Mouse (Mus musculus): ENCODE results near the gene Serpinb6b.

Gene Serpinb6b

DNA sequence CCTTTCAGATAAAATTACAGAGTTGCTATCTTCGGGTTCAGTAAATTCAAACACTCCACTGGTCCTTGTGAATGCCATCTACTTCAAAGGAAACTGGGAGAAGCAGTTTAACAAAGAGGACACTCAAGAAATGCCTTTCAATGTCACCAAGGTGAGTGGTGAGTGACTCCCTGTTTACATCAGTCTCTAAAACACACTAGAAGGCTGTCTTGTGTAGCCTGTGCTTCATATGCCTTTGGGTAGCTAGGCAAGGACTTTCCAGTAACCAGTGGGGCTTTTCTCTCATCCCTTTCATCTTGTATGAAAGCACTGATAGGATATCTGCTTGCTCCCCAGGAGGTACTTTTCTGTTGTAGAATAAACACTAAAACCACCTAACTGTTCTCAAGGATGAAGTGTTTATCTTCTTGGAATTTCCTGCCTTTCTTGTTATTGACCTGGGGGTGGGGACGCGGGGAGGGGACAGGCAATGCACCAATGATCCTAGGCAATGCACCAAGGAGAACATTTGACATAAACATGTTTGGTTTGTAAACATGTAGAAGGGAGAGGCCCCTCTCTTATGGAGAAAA lies 10.0 kb downstream of the Serpinb6b start:
- no peak for DNase-seq (ENCODE audit: low spot score)

DNA sequence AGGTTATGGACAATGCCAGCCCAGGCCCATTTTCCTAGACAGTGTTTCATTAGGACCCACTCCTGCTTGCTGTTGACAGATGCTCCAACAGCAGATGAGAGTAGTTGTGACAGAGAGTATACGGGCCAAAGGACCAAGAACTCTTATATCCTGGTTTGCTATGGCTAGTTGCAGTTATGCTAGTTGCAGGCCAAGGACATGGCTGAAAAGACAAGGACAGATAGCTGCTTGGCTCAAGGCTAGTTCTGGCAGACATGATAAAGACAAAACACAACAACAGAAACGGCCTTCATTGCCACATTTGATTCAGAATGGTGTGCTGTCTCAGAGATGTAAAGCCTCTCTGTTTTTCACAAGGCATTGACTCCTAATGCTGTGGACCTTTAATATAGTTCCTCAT lies 10.7 kb downstream of the Serpinb6b start:
- DNase-seq (ENCODE audit: low spot score), result peak; percentile 75

DNA sequence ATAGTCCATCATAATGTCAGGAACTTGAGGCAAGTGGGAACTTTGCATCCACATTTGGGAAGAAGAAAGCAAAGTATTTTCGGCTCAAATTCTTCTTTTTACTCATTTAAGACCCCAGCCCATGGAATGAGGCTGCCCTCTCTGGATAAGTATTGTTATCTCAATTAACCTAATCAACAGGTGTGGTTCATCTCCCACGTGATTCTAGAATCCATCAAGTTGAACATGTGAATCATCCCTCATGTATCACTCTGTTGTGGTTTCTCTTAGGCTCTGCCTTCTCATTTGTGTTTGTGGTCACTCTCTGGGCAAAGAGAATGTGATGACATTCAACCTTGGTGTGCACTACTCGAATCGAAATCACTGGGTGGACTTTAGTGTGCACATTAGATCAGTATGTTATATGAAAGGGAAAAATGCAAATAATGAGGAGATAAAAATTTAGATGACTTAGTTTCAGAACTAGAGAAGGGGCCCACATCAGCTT lies 17.6 kb downstream of the Serpinb6b start:
- no peak for DNase-seq (ENCODE audit: low spot score)

DNA sequence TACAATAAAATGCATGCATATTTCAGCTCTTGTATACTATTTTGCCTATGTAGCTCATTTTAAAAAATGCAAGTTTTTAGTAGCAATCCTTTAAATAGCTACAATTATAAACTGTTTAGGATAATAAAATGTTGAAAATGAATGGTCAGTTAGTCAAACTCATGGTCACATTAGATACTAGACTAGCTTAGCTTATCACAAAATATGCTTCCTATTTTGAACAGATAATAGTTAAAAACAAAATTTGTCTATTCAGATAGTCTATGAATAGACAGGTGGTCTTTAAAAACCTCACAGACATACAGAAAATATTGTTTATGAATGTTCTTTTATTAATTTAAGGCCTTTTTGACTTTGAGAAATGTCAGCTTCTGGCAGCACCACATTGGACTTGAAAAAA lies 21.2 kb downstream of the Serpinb6b start:
- no peak for DNase-seq (ENCODE audit: low spot score)

DNA sequence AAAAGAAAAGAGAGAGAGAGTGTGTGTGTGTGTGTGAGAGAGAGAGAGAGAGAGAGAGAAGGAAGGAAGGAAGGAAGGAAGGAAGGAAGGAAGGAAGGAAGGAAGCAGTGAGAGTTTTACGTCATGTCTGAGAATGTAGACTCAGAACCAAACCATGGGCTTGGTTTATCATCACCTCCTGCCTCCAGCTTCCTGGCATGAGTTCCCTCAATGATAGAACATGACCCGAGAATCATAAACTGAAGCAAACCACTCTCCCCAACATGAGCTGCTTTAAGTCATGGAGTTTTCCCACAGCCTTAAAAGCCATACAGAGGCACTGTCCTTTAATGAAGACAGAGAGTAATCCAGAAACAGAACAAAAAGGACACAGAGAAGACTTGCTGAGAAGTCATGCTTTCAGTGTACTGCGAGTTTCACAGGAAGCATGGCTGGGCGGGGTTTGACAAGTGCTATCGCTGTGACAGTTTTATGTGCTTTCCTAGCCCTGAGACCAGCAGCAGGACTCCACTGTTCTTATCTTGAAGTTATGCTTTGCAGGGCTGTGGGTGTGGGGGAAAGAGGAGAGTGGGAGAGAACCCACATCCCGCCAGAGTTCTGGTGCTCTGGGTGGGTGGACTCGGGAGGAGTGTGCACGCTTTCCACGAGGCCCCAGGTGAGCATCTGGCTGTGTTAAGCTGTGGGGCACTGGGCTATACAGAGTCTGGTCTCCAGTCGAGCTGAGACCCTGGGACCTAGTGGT lies 28.3 kb downstream of the Serpinb6b start:
- no peak for DNase-seq (ENCODE audit: low spot score)

DNA sequence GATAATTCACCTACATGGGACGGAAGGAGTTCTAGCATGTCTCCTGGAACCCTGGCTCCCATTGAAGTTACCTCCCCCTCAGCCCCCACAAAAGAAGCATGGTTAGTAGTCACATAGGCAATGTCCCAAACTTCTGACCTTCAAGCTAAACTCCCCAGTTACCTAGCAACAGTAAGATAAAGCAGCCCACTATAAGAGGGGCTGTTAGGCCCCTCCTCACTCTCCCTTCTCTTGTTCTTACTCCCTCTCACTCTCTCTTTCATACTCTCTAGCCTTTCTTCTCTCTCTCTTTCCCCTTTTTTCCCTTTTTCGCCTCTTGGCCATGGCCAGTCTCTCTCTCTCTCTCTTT lies 28.9 kb downstream of the Serpinb6b start:
- DNase-seq (ENCODE audit: low spot score), result no peak

DNA sequence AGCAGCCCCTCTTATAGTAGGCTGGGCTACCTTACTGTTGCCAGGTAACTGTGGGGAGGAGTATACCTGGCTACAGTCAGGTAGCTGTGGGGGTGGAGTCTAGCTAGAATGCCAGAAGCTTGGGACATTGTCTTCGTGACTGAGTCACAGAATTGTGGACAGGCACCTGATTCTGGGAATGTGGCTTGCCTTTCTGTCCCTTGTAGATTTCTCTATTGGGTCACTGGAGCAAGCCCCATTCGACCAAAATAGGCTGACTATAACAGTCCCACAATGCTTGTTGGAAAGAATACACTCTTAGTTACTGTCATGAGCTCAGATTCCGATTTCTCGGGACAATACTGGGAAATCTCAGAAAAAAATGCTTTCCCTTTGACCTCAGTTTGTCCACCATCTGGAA lies 30.0 kb downstream of the Serpinb6b start:
- DNase-seq (ENCODE audit: low spot score), result no peak

DNA sequence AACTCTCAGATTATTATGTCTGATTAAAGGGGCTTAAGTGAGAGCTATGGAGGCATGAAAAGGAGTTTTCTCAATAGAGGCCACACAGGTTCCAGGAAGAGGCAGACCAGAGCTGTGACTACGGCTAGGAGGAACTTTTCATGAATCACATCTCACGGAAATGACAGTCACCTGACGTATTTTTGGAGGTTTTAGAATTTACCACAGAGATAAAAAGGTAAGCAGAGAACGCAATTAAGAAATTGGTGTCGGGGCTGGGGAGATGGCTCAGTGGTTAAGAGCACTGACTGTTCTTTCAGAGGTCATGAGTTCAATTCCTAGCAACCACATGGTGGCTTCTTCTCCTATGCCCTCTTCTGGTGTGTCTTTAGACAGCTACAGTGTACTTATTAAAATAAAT lies 36.3 kb downstream of the Serpinb6b start:
- no peak for DNase-seq (ENCODE audit: low spot score)

DNA sequence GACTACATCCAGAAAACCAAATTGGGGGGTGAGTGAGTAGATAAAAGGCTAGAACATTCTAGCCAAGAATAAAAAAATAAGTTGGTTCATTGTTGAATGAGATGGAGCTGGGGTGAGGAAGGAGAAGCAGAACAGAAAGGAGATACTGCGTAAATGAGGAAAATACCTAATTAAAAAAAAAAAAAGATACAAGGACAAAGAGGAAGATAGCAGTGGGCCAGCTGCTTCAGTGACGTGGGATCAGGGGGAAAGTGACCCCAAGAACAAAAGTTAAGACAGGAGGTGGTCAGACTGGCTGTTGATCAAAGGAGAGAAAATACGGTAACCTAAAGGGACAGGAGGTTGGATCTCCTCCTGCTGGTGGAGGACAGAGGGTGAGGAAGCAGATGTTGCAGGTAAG lies 37.9 kb downstream of the Serpinb6b start, which contains the start of gene Serpinb9:
Gene Serpinb9 (plus strand): TSS at position 301 of the 400 bp plus-strand sequence.
- no peak for DNase-seq (ENCODE audit: low spot score)

DNA sequence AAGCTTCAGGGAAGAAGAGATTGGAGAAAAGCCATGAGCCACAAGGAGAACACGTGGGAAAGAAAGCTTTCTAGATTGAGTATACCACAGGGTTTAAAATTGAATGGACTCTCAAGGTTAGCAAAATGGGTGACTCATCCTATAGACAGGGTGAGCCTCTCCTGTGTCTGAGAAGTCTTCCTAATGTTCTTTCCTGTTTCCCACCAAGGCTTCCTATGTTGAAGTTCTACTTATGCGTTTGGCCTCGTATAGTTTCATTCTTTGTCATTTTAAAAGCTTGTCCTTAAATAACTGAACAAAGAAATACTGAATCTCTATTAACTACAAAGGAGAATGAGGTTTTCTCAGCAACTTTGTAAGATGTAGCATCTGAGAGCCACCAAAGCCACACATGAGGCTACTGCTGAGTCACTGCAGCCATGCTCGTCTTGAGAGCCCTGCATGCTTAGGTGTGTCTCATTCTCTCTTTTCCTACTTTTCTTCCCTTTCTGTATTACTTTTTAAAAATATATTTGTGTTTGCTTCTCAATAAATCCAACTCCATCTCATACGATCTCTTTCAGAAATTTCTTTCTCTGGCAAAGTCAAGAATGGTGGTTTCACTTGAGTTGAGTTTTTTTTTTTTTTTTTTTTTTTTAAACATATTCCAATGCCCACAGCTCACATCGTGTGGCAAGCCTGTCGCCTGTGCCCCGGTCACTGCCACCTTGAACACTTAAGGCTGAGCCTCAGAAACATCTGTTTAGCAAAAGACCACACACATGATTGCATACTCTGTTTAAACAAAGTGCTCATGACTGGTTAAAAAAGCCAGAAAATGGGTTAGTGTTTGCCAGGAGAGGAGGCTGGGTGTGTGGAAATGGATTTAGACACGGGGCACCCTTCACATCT lies 38.8 kb downstream of the Serpinb6b start:
- DNase-seq (ENCODE audit: low spot score), result peak; percentile 5

DNA sequence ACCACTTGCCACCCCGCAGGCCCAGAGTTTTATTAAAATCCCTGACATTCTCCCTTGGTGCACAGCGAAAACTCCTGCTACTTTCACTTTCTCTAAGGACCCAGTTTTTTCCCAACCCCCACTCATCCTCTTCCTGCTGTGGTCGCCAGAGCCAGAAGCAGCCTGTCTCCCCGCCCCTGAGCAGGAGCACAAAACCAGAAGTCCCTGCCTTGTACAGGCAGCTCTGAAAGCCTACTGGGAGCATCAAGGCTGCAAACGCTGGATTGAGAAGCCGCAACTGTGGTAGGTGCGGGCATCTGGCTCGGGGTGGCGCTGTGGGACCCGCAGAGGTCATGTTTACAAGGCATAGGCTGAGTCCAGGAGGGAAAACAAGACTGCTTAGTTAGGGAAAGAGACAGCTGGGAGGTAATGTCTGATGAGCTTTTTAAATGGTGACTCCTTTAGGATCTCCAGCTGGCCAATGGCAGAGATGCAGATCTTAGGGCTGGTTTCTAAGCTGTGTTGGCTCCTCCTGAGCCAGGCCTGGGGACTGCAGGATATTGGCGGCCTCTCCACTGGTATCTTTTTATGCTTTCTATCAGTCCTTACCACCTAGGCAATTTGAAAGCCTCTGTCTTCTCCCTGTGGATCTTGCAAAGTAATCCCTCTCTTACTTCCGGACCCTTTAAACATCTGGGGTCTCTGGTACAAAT lies 39.6 kb downstream of the Serpinb6b start:
- DNase-seq (ENCODE audit: low spot score), result peak; percentile 89

DNA sequence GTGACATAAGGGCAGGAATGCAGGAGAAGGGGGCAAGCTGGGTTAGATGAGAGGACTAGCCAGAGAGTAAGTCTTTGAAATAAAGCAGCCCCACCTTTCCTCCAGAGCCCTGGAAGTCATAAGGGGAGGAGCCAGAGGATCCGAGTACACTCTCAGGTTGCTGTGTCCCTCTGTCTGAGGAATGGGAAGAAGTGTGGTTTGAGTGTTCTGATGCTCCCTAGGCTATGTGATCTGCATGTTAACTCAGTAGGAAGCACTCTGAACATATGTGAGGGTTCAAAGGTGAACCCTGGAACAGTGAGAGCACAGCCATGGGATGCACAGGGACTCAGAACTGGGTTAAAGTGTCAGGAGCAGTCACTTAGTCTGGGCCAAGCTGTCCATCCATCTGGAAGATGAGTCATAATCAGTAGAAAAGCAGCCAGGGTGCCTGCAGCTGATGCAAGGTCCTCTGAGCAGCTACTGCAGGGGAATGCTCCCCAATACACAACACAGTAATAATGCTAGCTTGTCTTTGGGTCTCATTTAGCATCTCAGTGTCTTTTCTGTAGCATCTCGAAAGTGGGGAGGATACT lies 40.6 kb downstream of the Serpinb6b start:
- DNase-seq (ENCODE audit: low spot score), result no peak

DNA sequence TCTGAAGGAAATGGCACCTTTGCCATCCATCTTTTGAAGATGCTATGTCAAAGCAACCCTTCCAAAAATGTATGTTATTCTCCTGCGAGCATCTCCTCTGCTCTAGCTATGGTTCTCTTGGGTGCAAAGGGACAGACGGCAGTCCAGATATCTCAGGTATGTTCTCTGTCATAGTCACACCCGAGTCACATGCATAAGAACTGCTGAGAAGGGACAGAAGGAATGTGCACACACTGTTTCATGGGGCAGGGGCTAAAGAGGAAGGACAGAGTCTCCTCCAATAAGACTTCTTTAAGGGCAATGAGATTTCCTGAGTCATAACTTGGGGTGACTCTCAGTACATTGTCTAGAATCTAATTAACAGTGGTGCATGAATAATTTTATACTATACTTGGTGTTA lies 41.5 kb downstream of the Serpinb6b start:
- no peak for DNase-seq (ENCODE audit: low spot score)

DNA sequence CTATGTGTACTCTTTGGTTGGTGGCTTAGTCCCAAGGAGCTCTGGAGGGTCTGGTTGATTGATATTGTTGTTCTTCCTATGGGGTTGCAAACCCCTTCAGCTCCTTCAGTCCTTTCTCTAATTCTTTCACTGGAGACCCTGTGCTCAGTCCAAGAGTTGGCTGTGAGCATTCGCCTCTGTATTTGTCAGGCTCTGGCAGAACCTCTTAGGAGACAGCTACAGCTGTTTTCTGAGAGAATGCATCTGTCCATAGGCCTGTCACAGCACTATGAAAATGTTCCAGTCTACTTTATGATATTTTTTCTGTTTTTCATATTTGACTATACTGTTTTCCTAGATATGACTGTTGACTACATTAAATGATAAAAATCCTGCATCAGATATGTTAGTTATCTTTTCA lies 47.4 kb downstream of the Serpinb6b start:
- DNase-seq (ENCODE audit: low spot score), result no peak

DNA sequence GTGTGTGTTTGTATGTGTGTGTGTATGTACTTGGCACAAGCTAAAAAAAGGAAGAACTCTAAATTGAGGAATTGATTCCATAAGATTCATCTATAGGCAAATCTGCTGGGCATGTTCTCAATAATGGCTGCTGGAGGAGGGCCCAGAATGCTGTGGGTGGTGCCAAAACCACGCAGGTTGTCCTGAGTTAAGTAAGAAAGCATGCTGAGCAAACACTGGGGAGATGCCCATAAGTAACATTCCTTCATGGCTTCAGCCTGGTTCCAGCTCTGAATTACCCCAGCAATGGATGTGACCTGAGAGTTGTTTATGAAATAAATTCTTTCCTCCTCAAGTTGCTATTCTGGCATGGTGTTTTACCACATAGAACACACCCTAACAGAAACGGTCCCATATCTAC lies 48.3 kb downstream of the Serpinb6b start:
- no peak for DNase-seq (ENCODE audit: low spot score)

DNA sequence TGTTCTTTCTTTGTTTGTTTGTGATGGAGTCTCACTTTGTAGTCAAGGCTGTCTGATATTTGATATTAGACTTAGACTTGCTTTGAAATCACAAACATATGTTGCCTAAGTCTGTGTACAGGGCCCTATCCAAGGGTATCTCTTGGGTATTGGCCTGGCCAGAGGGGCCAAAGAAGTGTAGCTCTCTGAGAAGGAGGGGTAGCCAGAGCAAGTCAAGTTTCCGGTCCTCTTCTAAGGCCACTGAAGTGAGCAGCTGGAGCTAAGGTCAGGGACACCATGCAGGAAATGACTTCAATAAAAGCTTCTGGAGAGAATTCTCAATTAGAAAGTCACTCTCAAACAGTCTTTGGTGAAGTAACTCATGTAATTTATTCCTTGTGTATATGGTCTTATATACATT lies 57.4 kb downstream of the Serpinb6b start:
- no peak for DNase-seq (ENCODE audit: low spot score)

DNA sequence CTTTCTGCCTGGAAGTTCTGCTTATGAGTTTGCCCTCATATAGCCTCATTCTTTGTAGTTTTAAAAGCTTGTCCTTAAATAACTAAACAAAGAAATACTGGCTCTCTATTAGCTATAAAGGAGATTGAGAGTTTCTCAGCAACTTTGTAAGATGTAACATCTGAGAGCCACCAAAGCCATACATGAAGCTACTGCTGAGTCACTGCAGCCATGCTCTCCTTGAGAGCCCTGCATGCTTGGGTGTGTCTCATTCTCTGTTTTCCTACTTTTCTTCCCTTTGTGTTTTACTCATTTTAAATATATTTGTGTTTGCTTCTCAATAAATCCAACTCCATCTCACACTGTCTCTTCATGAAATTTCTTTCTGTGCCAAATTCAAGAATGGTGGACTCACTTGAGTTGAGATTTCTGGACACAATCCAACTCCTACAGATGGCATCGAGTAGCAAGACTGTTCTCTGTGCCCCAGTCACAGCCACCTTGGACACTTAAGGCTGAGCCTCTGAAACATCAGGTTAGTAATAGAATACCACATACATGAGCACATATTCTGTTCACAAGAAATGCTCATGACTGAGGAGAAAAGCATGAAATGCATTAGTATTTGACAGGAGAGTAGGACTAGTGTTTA lies 61.5 kb downstream of the Serpinb6b start:
- DNase-seq (ENCODE audit: low spot score), result no peak

DNA sequence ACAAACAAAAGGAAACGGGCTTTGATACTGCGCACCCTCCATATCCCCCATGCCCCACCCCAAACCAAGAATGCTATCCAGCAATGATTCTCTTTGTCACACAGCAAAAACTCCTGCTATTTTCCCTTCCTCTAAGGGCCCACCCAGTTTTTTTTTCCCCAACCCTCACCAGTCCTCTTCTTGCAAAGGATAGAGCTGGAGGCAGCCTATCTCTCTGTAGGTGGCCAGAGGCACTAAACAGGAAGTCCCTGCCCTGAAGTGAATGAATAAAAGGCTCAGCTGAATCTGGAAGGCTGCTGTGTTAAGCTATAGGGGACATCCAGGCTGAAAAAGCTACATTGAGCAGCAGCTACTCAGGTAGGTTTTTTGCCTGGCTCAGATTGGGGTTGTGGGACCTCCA lies 62.2 kb downstream of the Serpinb6b start, which contains the start of gene Serpinb9b:
Gene Serpinb9b (plus strand): TSS at position 173 of the 400 bp plus-strand sequence.
- DNase-seq (ENCODE audit: low spot score), result no peak

DNA sequence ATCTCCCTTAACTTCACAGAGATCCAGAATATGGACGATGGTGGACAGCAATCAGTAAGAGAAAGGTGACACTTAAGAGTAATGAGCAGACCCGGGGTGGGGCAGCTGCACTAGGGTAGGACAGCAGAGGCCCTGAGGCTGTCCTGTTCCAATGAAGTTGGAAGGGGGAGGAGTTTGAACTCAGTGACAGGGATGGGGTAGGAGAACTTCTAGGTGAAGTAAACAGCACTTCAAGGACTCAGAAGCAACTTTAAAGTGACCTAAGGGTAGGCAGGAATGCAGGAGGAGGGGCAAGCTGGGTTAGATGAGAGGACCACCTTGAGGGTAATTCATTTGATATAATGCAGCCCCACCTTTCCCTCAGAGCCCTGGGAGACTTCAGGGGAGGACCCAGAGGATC lies 63.1 kb downstream of the Serpinb6b start:
- no peak for DNase-seq (ENCODE audit: low spot score)

DNA sequence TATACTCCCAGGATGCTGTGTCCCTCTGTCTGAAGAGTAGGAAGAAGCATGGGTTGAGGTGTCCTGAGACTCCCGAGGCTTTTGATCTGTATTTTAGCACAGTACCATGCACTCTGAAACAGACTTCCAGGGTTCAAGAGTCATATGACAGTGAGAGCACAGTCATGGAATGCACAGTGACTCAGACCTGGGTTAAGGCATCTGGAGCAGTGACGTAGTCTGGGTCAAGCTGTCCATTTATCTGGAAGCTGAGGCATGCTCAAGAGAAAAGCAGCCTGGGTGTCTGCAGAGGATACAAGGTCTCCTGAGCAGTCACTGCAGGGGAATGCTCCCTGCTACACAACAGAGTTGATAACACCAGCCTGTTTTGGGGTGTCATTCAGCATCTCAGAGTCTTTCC lies 63.5 kb downstream of the Serpinb6b start:
- peak; percentile 44 for DNase-seq (ENCODE audit: low spot score)
